Mouse (Mus musculus): ENCODE data around the gene Mapk6. TPM values are rescaled to one million over a fixed set of nuclear protein-coding genes. Genes with fewer than 3 reads are reported as not detected.

The Mapk6 gene
- polyA plus RNA-seq, 1 experiment from 2014 or later, result 47.2 TPM

DNA sequence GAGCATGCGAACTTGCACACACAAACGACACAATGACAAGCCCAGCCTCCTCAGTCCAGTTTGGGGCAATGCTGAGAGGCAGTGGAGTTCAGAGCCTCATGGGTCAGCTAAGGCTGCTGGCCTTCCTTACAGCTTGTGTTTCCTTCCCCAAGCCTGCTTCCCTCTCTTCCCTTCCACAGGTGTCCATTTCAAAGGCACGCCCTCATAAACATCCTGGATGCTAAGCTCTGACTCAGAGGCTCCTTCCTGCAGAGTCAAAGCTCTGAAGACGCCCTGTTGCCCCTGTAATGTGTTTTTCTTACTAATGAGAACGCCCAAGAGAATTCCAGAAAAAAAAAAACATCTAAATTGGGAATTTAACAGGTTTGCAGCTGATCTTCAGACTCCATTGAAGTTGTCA, 13.9 kb upstream of the Mapk6 start:
- no peak for ATAC-seq (ENCODE audit: extremely low read depth, insufficient number of reproducible peaks, low FRiP score, low TSS enrichment)
- H3K9ac ChIP-seq, result no peak overlapping the region
- 55% methylated on average over 5 of the region's 5 CpGs for WGBS

DNA sequence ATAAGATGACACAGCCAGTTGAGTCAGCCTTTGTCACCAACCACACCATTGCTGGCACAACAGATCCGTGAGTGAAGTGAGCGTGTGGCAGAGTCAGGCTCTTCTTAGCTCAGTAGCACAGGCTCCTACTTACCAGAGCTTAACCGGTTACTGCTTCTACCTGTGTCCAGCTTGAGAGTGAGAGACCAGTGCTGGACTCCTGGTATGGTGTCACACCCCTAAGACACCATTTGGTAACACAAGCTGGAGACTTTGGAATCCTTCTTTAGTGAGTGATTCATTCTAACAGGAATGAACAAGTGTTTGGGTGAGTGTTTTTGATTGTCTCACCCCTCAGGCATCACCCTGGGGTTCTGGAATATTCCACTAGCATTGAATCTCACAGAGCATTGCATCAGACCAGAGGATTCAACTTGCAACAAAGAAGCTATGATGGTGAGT, 12.5 kb upstream of the Mapk6 start:
- no peak for ATAC-seq (ENCODE audit: extremely low read depth, insufficient number of reproducible peaks, low FRiP score, low TSS enrichment)
- Histone ChIP-seq H3K27me3 (replicated peaks) (no peaks in the 10 kb centered on the region), H3K4me3 (no peak overlapping the region), H3K9ac (no peak overlapping the region), H3K36me3 (no peaks in the 10 kb centered on the region), H3K4me1 (peaks cover 9% of the 10 kb centered on the region), H3K27ac (replicated peaks) (no peak overlapping the region), H3K4me2 (no peak overlapping the region), H3K9me3 (no peaks in the 10 kb centered on the region)
- 76% methylated on average over 3 of the region's 3 CpGs for WGBS

More for the DNA sequence above, 13.9 kb upstream of the Mapk6 start:
- peaks cover 23% of the 10 kb centered on the region for H3K4me1 ChIP-seq
- H3K4me2 ChIP-seq, result no peak overlapping the region
- no peaks in the 10 kb centered on the region for H3K36me3 ChIP-seq
- H3K4me3 ChIP-seq, result no peak overlapping the region
- no peaks in the 10 kb centered on the region for H3K9me3 ChIP-seq
- H3K27me3 ChIP-seq (replicated peaks), result no peaks in the 10 kb centered on the region
- H3K27ac ChIP-seq (replicated peaks), result no peak overlapping the region

DNA sequence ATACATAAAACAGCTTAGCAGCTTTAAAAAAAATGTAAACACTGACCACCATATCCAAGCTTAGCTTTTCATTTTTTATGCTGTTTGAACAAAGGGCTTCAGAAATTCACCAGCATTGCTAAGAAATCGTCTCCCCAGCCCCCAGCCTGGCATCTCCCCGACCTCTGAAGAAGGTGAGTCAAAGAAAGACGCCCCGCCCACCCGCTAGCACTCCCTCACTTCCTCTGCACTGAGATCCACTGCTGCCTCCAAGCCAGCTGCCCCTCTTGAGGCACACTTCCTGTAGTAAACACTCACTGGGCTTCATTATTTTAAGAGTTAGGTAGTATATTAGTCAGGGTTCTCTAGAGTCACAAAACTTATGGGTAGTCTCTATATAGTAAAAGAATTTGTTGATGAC, 4.4 kb upstream of the Mapk6 start:
- H3K36me3 ChIP-seq, result no peaks in the 10 kb centered on the region
- H3K9me3 ChIP-seq, result no peaks in the 10 kb centered on the region
- H3K27ac ChIP-seq (replicated peaks), result no peak overlapping the region
- no peak for ATAC-seq (ENCODE audit: extremely low read depth, insufficient number of reproducible peaks, low FRiP score, low TSS enrichment)
- H3K4me2 ChIP-seq, result no peak overlapping the region
- H3K4me1 ChIP-seq, result peaks cover 34% of the 10 kb centered on the region
- 29% methylated on average over 5 of the region's 5 CpGs for WGBS
- no peaks in the 10 kb centered on the region for H3K27me3 ChIP-seq (replicated peaks)
- no peak overlapping the region for H3K9ac ChIP-seq
- no peak overlapping the region for H3K4me3 ChIP-seq

DNA sequence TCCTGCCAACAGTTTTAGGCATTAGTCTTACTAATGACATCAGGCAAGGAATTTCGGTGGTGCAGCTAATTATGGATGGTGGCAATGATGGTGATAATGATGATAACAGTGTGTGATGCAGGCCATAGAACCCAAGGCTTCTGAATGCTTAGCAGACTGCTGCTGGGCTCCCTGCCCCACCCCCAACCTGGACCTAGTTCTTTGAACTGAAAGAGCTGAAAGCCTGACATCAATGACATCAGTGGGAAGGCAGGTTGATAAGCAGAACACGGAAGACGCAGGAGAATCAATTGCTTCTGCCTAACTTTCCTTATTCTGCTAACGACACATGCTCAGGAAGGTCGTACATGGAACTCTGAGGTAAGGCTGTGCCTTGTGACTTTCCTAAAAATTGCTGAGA, 3.4 kb upstream of the Mapk6 start:
- H3K4me3 ChIP-seq, result no peak overlapping the region
- H3K36me3 ChIP-seq, result no peaks in the 10 kb centered on the region
- no peak overlapping the region for H3K9ac ChIP-seq
- H3K4me2 ChIP-seq, result no peak overlapping the region
- H3K27ac ChIP-seq (replicated peaks), result no peak overlapping the region
- 46% methylated on average over 5 of the region's 5 CpGs for WGBS
- H3K9me3 ChIP-seq, result no peaks in the 10 kb centered on the region
- peaks cover 37% of the 10 kb centered on the region for H3K4me1 ChIP-seq
- no peak for ATAC-seq (ENCODE audit: extremely low read depth, insufficient number of reproducible peaks, low FRiP score, low TSS enrichment)
- H3K27me3 ChIP-seq (replicated peaks), result no peaks in the 10 kb centered on the region

DNA sequence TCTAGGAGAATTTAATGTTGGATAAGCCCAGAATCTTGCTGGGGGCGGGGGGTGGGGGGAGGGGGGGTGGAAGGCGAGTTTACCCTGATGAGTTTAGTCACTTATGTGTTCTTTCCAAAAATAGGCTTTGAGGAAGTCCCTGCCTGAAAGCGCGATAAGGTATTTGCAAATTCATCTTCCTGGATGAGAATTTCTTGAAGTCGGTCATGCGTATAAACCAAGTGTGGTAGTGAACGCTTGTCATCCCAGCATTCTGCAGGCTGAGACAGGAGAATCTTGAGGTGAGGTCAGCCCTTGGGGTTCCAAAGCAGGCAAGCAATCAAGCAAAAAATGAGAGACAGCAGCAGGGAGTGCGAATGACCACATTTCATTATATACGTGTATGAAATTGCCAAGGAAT, 1.8 kb upstream of the Mapk6 start:
- 79% methylated on average over 9 of the region's 9 CpGs for WGBS
- no peak overlapping the region for H3K27ac ChIP-seq (replicated peaks)
- ATAC-seq (ENCODE audit: extremely low read depth, insufficient number of reproducible peaks, low FRiP score, low TSS enrichment), result no peak

DNA sequence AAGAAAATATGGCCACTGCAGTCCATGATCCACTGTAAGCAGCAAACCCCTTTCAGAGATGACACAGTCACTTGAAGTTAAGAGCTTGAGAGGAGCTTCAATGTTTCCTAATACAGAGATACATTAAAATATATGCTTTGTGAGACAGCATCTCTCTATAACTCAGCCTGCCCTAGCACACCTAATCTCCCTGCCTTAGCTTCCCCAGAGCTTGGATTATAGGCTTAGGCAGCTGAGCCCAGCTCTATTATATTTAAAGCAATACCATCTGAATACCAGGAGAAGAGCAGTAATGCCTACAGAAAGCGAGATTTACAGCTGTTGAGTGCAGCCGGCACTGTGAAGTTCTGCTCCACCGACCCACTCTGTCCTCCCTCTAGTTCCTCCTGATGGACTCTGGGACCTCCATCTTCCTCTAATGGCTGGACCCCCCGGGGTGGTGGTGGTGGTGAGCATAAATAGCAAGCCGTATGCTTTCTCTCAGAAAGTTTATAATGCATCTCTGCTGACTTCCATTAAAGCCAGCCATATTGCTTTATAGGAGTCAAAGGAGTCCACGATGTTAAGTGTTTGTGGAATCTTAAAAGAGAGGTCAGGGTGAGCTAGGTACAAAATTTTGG, 1.2 kb upstream of the Mapk6 start:
- Histone ChIP-seq H3K4me3 (peak overlapping the region; percentile 92; the same call in 1 of the 2 replicates), H3K27me3 (replicated peaks) (no peaks in the 10 kb centered on the region), H3K4me2 (peak overlapping the region; percentile 71), H3K9ac (no peak overlapping the region; the same call in 1 of the 2 replicates), H3K9me3 (no peaks in the 10 kb centered on the region), H3K4me1 (peaks cover 57% of the 10 kb centered on the region), H3K36me3 (no peaks in the 10 kb centered on the region), H3K27ac (replicated peaks) (no peak overlapping the region)
- 78% methylated on average over 6 of the region's 6 CpGs for WGBS
- no peak for ATAC-seq (ENCODE audit: extremely low read depth, insufficient number of reproducible peaks, low FRiP score, low TSS enrichment)

More for the DNA sequence above, 1.8 kb upstream of the Mapk6 start:
- no peaks in the 10 kb centered on the region for H3K9me3 ChIP-seq
- no peaks in the 10 kb centered on the region for H3K27me3 ChIP-seq (replicated peaks)
- H3K4me3 ChIP-seq, result no peak overlapping the region
- H3K4me2 ChIP-seq, result no peak overlapping the region
- no peaks in the 10 kb centered on the region for H3K36me3 ChIP-seq
- H3K9ac ChIP-seq, result no peak overlapping the region
- peaks cover 51% of the 10 kb centered on the region for H3K4me1 ChIP-seq

DNA sequence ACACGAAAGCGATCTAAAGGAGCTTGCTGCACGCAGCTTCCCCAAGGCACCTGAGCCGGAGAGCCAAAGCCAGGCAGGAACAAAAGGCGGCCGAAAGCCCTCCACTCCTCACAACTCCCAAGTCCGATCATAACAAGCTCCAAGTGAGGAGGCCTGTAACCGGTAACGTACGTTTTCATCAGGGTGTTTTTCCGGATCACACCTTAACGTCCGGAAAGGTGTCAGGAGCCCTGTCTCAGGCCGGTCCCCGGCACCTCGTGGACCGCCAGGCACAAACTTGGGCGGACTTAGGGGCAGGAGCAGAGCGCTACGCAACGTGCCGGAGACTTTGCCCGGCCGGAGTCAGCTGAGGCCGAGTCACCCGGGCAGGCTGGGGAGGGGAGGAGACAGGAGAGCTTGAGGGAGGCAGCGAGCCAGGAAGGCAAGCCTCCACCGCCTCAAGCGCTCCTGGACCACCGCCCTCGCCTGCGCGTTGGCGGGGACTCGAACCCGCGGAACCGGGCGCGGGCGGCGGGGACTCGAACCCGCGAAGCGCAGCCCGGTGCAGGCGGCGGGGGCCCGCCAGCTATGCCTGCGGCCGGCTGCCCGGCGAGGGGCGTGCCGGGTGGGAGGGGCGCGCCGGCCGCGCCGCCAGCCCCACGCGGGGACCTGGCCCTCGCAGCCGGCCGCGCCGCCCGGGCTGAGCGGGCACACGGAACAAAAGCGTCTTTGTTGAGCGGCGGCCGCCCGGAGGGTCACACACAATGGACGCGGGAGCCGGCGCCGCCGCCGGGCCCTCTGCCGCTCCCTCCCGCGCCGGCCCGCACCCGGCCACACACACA, 564 bp downstream of the Mapk6 start:
- H3K27me3 ChIP-seq (replicated peaks), result no peaks in the 10 kb centered on the region
- peak overlapping the region; percentile 99 for H3K27ac ChIP-seq (replicated peaks)
- H3K4me1 ChIP-seq, result peaks cover 68% of the 10 kb centered on the region
- peak overlapping the region; percentile 92 for H3K4me3 ChIP-seq
- H3K9ac ChIP-seq, result peak overlapping the region; percentile 93
- H3K36me3 ChIP-seq, result no peaks in the 10 kb centered on the region
- peak overlapping the region; percentile 71 for H3K4me2 ChIP-seq
- under 1% methylated on average over 81 of the region's 90 CpGs for WGBS
- ATAC-seq (ENCODE audit: extremely low read depth, insufficient number of reproducible peaks, low FRiP score, low TSS enrichment), result peak; percentile 71
- H3K9me3 ChIP-seq, result no peaks in the 10 kb centered on the region

DNA sequence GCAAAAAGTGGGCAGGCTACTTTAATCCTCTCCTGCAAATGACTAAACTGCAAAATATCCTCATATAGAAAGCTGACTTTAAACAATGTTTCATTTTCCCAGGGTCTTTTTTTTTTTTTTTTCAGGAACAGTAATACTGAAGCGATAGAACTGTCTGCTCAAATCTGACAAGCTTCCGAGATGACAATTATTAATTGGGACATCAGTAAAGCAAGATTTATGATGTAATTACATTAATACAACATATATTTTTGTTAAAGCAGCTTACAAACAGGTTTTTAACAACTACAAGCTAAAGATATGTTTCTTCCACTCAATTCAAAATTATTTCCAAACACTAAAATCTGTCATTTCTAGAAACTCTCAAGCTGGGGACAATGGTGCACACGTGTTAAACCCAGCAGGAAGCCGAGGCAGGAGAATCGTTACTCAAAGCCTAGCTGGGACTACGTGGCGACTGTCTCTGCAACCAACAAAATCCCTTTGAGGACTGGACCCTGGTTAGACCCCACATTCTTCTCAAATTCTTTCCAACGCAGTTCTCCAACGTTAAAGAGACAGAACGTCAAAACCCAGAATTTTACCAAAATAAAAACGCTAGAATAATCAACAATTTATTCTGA, 1.5 kb downstream of the Mapk6 start:
- H3K27ac ChIP-seq (replicated peaks), result peak overlapping the region; percentile 99
- H3K4me3 ChIP-seq, result peak overlapping the region; percentile 92
- no peak for ATAC-seq (ENCODE audit: extremely low read depth, insufficient number of reproducible peaks, low FRiP score, low TSS enrichment)
- H3K9ac ChIP-seq, result peak overlapping the region; percentile 93
- H3K4me2 ChIP-seq, result peak overlapping the region; percentile 71
- H3K9me3 ChIP-seq, result no peaks in the 10 kb centered on the region
- no peaks in the 10 kb centered on the region for H3K36me3 ChIP-seq
- peaks cover 69% of the 10 kb centered on the region for H3K4me1 ChIP-seq
- WGBS, result 6% methylated on average over 11 of the region's 11 CpGs
- H3K27me3 ChIP-seq (replicated peaks), result no peaks in the 10 kb centered on the region

DNA sequence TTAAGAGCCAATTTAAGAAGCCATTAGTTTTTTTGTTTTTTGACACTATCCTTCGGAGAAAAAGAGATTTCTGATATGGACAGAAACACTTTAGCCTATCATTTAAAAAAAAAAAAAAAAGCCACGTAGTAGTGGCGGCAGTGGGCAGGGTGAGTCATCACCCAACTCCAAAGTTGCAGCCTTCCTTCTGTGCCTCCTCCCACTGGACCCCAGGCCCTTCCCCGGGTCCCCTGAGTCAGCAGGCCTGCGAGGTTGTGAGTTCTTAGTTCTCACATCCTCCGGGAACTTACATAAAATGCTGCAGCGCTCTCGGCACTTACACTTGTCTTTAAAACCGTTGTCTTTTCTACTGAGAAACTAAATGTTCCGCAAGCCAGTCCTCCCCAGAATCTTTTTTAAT, 2.0 kb downstream of the Mapk6 start:
- Histone ChIP-seq H3K4me2 (peak overlapping the region; percentile 71), H3K4me3 (peak overlapping the region; percentile 92), H3K9me3 (no peaks in the 10 kb centered on the region), H3K9ac (peak overlapping the region; percentile 93), H3K36me3 (no peaks in the 10 kb centered on the region), H3K4me1 (peaks cover 69% of the 10 kb centered on the region), H3K27ac (replicated peaks) (peak overlapping the region; percentile 71; the same call in 1 of the 2 replicates), H3K27me3 (replicated peaks) (no peaks in the 10 kb centered on the region)
- ATAC-seq (ENCODE audit: extremely low read depth, insufficient number of reproducible peaks, low FRiP score, low TSS enrichment), result no peak
- WGBS, result 9% methylated on average over 10 of the region's 10 CpGs

DNA sequence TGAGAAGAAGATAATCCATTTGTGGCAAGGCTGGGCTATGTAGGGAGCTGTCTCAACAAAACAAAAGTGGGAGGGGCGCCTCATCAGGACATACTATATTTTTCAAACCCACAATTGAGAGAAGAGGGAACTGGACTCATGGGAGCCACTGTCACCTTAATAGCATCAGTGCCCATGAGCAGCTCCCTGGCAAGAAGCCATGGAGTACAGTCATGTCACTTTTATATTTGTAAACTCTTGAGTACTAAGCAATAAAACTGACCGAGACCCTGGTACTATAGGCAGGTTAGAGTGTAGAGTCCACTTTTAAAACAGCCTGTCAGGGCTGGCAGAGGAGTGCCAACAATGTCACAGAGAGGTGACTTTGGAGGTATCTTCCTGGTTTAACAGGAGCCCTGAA, 3.7 kb downstream of the Mapk6 start:
- Histone ChIP-seq H3K4me2 (no peak overlapping the region), H3K9ac (peak overlapping the region; percentile 12; the same call in 1 of the 2 replicates), H3K9me3 (no peaks in the 10 kb centered on the region), H3K27me3 (replicated peaks) (no peaks in the 10 kb centered on the region), H3K36me3 (no peaks in the 10 kb centered on the region), H3K4me3 (no peak overlapping the region), H3K27ac (replicated peaks) (0 out of 2 replicates have a peak overlapping the region, but pooled peaks have one; percentile 6), H3K4me1 (peaks cover 79% of the 10 kb centered on the region)
- WGBS, result 75% methylated on average over 2 of the region's 2 CpGs
- no peak for ATAC-seq (ENCODE audit: extremely low read depth, insufficient number of reproducible peaks, low FRiP score, low TSS enrichment)

DNA sequence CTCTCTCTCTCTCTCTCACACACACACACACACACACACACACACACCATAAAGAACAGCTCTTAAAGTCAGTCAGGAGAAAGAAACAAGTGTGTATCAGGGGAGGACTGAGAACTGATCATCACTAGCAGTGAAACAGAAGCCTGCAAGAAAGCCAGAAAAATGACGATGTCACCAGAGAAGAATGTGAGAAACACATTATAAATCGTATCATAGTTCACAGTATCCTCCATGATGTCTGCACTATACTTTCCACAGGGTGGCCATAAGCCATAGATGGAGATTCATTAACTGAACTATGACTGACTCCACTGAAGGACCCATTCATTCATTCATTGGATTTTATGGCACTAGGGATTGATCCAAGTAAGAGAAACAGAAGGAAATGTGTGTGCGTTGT, 6.3 kb downstream of the Mapk6 start:
- Histone ChIP-seq H3K27ac (replicated peaks) (0 out of 2 replicates have a peak overlapping the region, but pooled peaks have one; percentile 22), H3K4me2 (no peak overlapping the region), H3K9me3 (no peaks in the 10 kb centered on the region), H3K9ac (no peak overlapping the region), H3K27me3 (replicated peaks) (no peaks in the 10 kb centered on the region), H3K36me3 (no peaks in the 10 kb centered on the region), H3K4me1 (peaks cover 78% of the 10 kb centered on the region), H3K4me3 (no peak overlapping the region)
- WGBS, result 58% methylated on average over 3 of the region's 3 CpGs
- ATAC-seq (ENCODE audit: extremely low read depth, insufficient number of reproducible peaks, low FRiP score, low TSS enrichment), result no peak
